Mouse (Mus musculus): ENCODE data around the gene Skil. TPM values are rescaled to one million over a fixed set of nuclear protein-coding genes. Genes with fewer than 3 reads are reported as not detected.
A peak's percentile ranks its signal among the peaks of the same experiment; 100 is the strongest.

Gene Skil
- polyA plus RNA-seq, 1 experiment = 7.7 TPM

GRCm38 (mm10) chr3:31083507-31084245 lies 11.2 kb upstream of the Skil start:
- 11% methylated on average over 12 of the region's 12 CpGs for WGBS
- TF ChIP-seq CTCF (conservative IDR thresholded peaks at IDR 0.05; ENCODE audit: insufficient read depth, insufficient read length, low read depth, low read length) = no peak
- TF ChIP-seq POLR2A (IDR thresholded peaks at IDR 0.05; ENCODE audit: low read depth, low read length) = no peak

GRCm38 (mm10) chr3:31085000-31085399 lies 9.9 kb upstream of the Skil start:
- no peak for DNase-seq
- Histone ChIP-seq H3K4me1 (ENCODE audit: control insufficient read depth, insufficient read depth, low read length) (peaks cover 2% of the 10 kb centered on the region; the same call in 1 of the 2 replicates), H3K36me3 (ENCODE audit: control insufficient read depth, insufficient read depth, low read length) (no peaks in the 10 kb centered on the region), H3K27me3 (replicated peaks; ENCODE audit: control insufficient read depth, insufficient read depth, low read length) (no peaks in the 10 kb centered on the region), H3K27ac (ENCODE audit: insufficient read depth, low read depth, low read length) (no peak overlapping the region), H3K4me3 (ENCODE audit: insufficient read depth, low read depth, low read length) (no peak overlapping the region)
- 89% methylated on average over 3 of the region's 3 CpGs for WGBS
- no peak for TF ChIP-seq POLR2A (IDR thresholded peaks at IDR 0.05; ENCODE audit: low read depth, low read length)

More at GRCm38 (mm10) chr3:31083507-31084245, 11.2 kb upstream of the Skil start:
- Histone ChIP-seq H3K27ac (ENCODE audit: insufficient read depth, low read depth, low read length) (no peak overlapping the region), H3K36me3 (ENCODE audit: control insufficient read depth, insufficient read depth, low read length) (no peaks in the 10 kb centered on the region), H3K27me3 (replicated peaks; ENCODE audit: control insufficient read depth, insufficient read depth, low read length) (no peaks in the 10 kb centered on the region), H3K4me3 (ENCODE audit: insufficient read depth, low read depth, low read length) (no peak overlapping the region), H3K4me1 (ENCODE audit: control insufficient read depth, insufficient read depth, low read length) (peaks cover 2% of the 10 kb centered on the region; the same call in 1 of the 2 replicates)
- peak; percentile 84 for DNase-seq

GRCm38 (mm10) chr3:31088789-31089775 lies 5.8 kb upstream of the Skil start:
- Histone ChIP-seq H3K27ac (ENCODE audit: insufficient read depth, low read depth, low read length) (no peak overlapping the region), H3K36me3 (ENCODE audit: control insufficient read depth, insufficient read depth, low read length) (no peaks in the 10 kb centered on the region), H3K4me3 (ENCODE audit: insufficient read depth, low read depth, low read length) (no peak overlapping the region), H3K27me3 (replicated peaks; ENCODE audit: control insufficient read depth, insufficient read depth, low read length) (no peaks in the 10 kb centered on the region), H3K4me1 (ENCODE audit: control insufficient read depth, insufficient read depth, low read length) (peaks cover 4% of the 10 kb centered on the region; the same call in 1 of the 2 replicates)
- TF ChIP-seq POLR2A (IDR thresholded peaks at IDR 0.05; ENCODE audit: low read depth, low read length) = no peak
- no peak for TF ChIP-seq CTCF (conservative IDR thresholded peaks at IDR 0.05; ENCODE audit: insufficient read depth, insufficient read length, low read depth, low read length)
- 66% methylated on average over 10 of the region's 10 CpGs for WGBS
- DNase-seq = no peak

- Histone ChIP-seq H3K4me1 (ENCODE audit: control insufficient read depth, insufficient read depth, low read length) (peaks cover 4% of the 10 kb centered on the region; the same call in 1 of the 2 replicates), H3K36me3 (ENCODE audit: control insufficient read depth, insufficient read depth, low read length) (no peaks in the 10 kb centered on the region), H3K27me3 (replicated peaks; ENCODE audit: control insufficient read depth, insufficient read depth, low read length) (no peaks in the 10 kb centered on the region), H3K27ac (ENCODE audit: insufficient read depth, low read depth, low read length) (no peak overlapping the region), H3K4me3 (ENCODE audit: insufficient read depth, low read depth, low read length) (no peak overlapping the region)
- DNase-seq = no peak
- no peak for TF ChIP-seq POLR2A (IDR thresholded peaks at IDR 0.05; ENCODE audit: low read depth, low read length)
- TF ChIP-seq CTCF (conservative IDR thresholded peaks at IDR 0.05; ENCODE audit: insufficient read depth, insufficient read length, low read depth, low read length) = no peak
- 53% methylated on average over 7 of the region's 7 CpGs for WGBS
Measured at GRCm38 (mm10) chr3:31089956-31090355, 4.9 kb upstream of the Skil start.

- Histone ChIP-seq H3K27ac (ENCODE audit: insufficient read depth, low read depth, low read length) (peak overlapping the region; percentile 21), H3K4me1 (ENCODE audit: control insufficient read depth, insufficient read depth, low read length) (peaks cover 4% of the 10 kb centered on the region; the same call in 1 of the 2 replicates), H3K36me3 (ENCODE audit: control insufficient read depth, insufficient read depth, low read length) (no peaks in the 10 kb centered on the region), H3K27me3 (replicated peaks; ENCODE audit: control insufficient read depth, insufficient read depth, low read length) (no peaks in the 10 kb centered on the region), H3K4me3 (ENCODE audit: insufficient read depth, low read depth, low read length) (peak overlapping the region; percentile 26; the same call in 1 of the 2 replicates)
- DNase-seq = no peak
- TF ChIP-seq CTCF (conservative IDR thresholded peaks at IDR 0.05; ENCODE audit: insufficient read depth, insufficient read length, low read depth, low read length) = no peak
- no peak for TF ChIP-seq POLR2A (IDR thresholded peaks at IDR 0.05; ENCODE audit: low read depth, low read length)
- WGBS = 23% methylated on average over 13 of the region's 13 CpGs
Measured at GRCm38 (mm10) chr3:31093196-31093595, 1.7 kb upstream of the Skil start.

GRCm38 (mm10) chr3:31093627-31094351 lies 1.1 kb upstream of the Skil start:
- TF ChIP-seq POLR2A (IDR thresholded peaks at IDR 0.05; ENCODE audit: low read depth, low read length) = peak; percentile 9
- no peak for TF ChIP-seq CTCF (conservative IDR thresholded peaks at IDR 0.05; ENCODE audit: insufficient read depth, insufficient read length, low read depth, low read length)
- Histone ChIP-seq H3K4me1 (ENCODE audit: control insufficient read depth, insufficient read depth, low read length) (peaks cover 4% of the 10 kb centered on the region; the same call in 1 of the 2 replicates), H3K36me3 (ENCODE audit: control insufficient read depth, insufficient read depth, low read length) (no peaks in the 10 kb centered on the region; the same call in 1 of the 2 replicates), H3K27me3 (replicated peaks; ENCODE audit: control insufficient read depth, insufficient read depth, low read length) (no peaks in the 10 kb centered on the region), H3K4me3 (ENCODE audit: insufficient read depth, low read depth, low read length) (peak overlapping the region; percentile 70), H3K27ac (ENCODE audit: insufficient read depth, low read depth, low read length) (peak overlapping the region; percentile 98)
- DNase-seq = peak; percentile 81
- WGBS = under 1% methylated on average over 46 of the region's 58 CpGs
